Mouse (Mus musculus) olfactory bulb, adult 2 months (tissue): ENCODE data around the gene AI597479.

ENCODE experiments used
- CTCF ChIP-seq: fragments of 200-500 bp; IDR thresholded peaks from 2 replicates; pipeline ENCODE4 v1.5.1; 2012; ENCODE audit warnings: low read depth, mild to moderate bottlenecking, low read length, moderate library complexity; ENCODE audit not compliant: insufficient read depth
- POLR2A ChIP-seq: fragments of 200-500 bp; IDR thresholded peaks from 2 replicates; pipeline ENCODE4 v1.6.1; 2012; ENCODE audit warnings: mild to moderate bottlenecking, low read depth, low read length, moderate library complexity; ENCODE audit not compliant: insufficient read depth

DNA sequence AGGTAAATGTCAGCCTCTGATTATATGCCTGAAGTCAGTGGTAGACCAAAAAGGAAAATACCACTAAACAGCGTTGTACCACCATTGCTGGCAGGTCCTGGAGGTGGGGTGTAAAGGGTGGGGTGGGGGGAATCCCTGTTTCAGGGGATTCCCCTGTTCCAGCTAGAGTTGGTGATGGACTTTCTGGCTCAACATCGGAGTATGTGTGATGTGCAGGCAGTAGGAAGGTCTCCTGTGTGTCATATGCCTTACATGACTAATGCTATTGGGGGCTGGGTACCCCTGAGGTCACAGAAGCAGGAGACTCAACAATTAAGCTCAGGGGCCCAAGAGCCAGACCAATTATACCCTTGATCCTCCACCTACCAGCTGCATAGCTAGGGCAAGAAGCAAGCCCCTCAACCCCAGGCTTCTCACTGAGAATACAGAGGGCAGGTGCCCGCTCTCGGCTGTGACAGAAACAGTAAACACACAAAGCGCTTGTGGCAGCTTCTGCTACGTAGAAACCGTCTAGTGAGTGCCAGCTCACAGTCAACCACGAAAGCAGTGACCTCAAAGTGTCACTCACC, 45.9 kb downstream of the AI597479 start:
- TF ChIP-seq POLR2A (no peak), CTCF (no peak)
